Mouse (Mus musculus) kidney, postnatal 36 days (tissue): ENCODE data around the gene Ints4.

Experiments
- DNase-seq, 2 experiments: peaks; one replicate each; pipeline ENCODE4 v3.0.0; 2021 to 2022; ENCODE audit warnings: mixed read lengths in 2 of 2

The Ints4 gene

DNA sequence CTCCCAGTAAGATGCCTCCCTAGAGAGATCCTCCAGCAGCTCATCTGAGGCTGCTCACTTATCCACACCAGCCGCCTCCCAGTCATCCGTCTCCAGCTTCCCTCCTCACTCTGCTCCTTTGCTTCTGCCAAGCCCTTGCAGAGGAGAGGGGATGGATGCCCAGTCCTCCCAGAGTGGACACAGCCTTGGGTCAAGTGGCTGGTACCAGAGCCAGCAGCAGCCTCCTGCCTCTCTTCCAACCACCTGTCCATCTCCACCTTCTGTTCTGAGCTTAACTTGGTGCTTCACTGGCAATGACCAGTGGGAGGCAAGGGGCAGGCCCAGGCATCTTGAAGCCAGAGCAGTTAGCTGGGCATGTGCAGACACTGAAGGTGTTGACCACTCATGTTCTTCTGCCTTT is 65.7 kb downstream of the Ints4 start:
- no peak for DNase-seq

DNA sequence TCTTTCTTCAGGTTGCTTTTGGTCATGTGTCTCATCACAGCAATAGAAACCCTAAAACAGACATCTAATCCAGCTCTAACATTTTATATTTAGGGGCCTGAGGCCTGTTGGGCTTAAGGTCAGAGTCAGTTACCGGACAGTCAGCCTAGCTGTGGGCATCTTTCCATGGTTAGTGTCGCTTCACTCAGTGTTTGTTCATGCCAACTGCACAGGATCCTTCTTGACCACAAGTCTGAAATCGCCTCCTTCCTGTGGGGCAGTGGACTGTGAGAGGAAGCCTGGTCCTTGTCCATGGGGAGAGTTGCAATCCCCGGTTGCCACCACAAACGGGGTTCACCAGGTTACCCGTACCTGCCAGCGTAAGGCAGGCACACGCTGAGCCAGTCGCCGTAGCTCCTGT is 68.5 kb downstream of the Ints4 start:
- DNase-seq: no peak

DNA sequence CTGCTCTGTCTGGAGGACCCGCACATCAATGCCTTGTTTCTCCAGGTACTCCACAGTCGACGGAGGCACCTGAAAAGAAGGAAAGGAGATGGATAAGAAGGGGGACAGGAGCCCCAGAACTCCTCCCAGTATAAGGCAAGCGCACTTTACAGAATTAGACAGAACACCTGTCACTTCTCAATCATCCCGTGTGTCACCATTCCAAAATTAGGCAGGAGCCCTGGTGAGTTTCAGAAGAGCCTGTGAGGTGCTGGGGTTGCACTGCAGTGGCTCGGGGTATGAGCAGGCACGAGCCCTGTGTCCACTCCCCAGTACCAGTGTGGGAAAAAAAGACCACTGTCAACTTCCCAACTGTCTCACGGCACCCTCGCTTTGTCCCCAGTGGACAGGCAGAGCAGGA is 69.9 kb downstream of the Ints4 start:
- DNase-seq: no peak

DNA sequence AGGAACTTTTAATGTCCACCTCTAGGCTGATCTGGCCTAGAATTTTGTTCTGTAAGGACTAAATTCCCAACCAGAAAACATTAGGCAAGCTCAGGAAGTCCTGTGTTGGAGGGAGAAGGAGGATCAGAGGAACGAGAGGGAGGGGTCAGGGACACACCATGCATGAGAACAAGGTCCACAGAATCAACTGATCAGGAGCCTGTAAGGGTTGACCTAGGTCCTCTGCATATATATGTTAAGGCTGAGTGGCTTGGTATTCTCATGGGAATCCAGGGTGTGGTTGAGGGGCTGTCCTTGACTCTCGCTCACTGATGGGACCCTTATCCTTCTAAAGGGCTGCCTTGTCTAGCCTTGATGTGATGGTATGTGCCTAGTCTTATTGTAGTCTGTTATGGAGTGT is 82.8 kb downstream of the Ints4 start:
- DNase-seq: no peak

DNA sequence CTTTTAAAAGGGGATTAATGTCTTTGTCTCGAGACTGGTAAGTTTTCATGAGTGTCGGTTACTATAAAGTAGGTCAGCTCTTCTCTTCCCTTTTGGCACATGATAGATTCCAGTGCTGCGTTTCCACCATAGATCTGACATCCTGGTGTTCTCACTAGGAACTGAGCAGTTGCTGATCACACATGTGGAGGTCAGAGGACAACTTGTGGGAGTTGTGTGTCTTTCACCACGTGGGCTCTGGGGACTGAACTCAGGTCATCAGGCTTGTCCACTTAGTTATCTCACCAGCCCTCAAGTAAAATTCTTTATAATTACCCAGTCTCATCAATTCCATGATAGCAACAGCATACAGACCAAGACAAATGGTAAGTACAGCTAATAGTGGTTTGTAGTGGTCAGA is 88.6 kb downstream of the Ints4 start:
- no peak for DNase-seq

DNA sequence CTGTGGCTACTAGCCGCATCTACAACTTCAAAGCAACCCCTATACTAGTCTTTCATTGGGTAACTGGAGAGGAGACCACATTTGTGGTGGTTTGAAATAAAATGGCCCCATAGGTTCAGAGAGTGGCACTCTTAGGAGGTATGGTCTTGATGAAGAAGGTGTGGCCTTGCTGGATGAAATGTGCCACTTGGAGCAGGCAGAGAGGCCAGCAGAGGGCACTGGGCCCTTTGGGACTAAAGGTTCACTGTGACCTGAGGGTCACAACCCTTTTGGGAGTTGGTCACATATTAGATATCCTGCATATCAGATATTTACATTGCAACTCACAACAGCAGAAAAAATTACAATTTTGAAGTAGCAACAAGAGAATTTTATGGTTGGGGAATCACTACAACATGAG is 89.6 kb downstream of the Ints4 start:
- DNase-seq: peak; percentile 11 to 56

DNA sequence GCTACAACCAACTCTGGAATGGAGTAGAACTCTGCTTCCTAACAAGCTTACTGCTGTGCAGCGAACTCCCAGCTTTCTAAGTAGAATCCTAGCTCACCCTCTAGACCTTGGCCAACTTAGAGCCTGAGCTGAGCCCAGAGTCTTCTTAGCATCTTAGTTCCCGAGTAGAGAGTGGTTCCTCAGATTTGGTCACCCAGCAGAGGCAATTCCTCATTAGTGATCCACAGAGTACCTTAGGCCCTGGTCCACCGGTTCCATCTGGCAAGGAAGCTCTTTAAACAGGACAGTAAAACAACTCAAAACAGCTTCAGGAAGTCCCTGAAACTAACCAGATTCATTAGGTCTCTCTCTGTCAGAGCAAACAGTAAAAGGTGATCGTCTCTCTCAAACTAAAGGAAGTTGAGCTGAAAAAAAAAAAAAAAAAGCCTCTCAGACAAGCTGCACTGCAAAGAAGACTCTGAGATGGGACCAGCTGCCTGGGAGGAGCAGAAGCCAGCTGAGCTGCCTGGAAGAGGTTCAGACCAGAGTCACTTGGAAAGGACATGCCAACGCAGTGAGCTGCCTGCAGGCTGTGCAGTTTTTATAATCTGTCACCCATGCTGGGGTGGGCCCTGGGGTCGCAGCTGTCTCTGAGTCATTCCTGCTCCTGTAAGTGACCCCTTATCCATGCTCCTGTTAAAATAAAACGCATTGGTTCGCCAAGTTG is 97.8 kb downstream of the Ints4 start:
- DNase-seq: peak; percentile 31 to 56

DNA sequence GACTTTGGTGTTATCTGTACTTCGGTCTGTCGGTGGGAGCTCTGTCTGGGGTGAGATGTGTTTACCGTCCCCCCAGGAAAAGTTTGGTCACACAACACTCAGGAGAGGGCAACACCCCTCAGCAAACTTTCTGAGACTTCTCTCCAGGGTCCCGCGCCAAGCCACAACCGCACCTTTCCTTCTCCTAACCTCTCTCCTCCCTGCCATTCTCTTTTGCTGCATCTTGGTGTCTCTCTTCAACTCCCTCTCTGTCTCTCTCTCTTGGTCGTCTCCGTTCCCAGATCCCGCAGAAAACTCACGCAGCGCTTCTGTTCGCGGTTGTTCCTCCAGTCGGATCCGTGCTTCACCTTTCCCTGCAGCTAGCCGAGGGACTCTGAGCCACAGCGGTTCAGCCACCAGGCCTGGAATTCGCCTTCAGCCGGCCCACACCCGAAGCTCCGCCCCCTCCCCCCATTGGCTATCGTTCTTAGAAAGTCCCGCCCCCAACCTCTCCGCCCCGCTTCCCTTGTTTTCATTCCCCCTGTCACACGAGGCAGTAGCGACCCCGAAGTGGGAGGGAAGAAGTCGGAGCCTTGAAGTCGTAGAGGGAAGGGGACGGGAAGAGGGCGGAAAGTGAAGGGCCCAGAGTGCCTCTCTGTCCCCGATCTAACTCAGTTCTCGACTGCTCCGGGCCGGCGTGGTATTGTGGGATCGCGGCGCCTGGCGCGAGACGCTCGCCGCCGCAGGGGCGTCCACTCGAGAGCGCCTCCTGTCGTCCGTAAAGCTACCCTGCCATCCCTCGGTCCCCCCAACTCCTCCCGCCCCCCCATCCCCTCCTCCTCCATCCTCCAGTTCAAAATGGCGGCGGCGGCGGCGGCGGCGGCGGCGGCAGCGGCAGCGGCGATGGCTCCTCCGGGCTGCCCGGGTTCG is 98.6 kb downstream of the Ints4 start, which contains the start of the genes Aamdc and Rsf1:
Aamdc (minus strand) TSS at position 431 of the 909 bp plus-strand sequence.
Rsf1 (plus strand) TSS at position 823 of the 909 bp plus-strand sequence.
- DNase-seq: peak; percentile 97 to 98

DNA sequence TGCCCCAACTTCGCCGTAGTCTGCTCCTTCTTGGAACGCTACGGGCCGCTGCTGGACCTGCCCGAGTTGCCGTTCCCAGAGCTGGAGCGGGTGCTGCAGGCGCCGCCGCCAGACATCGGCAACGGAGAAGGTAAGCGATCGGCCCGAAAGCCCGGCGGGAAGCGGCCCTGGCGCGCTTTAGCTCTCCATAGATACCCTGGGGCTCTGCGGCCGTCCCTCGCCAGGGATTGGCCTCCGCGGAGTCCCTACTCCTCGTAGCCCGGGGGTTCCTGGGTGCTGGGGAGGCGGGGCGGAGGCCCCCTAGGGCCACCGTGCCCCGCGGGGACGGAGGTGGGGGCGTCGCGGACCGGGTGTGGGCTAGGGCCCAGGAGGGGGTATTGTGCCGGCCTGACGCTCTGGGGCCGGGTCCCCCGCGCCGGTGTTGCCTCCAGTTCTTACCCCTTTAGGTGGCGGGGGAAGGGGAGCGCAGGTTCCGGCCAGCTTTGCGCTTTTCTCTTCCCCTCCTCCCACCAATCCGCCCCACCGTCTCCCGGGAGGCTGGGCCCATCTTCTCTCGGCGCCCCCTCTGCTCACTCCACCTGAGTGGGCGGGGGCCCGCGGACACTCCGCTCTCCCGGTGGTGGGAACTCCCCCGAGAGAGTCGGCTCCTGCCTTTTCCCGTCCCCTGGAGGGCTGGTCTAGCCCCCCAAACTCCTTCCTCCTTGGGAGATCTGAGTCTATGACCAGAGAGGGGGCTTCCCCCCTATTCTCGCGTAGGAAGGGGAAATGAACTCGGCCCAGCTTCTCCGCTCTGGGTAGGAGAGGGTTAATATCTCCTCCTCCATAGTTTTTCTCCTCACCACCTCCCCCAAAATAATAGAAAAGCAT is 99.5 kb downstream of the Ints4 start:
- peak; percentile 30 to 53 for DNase-seq

DNA sequence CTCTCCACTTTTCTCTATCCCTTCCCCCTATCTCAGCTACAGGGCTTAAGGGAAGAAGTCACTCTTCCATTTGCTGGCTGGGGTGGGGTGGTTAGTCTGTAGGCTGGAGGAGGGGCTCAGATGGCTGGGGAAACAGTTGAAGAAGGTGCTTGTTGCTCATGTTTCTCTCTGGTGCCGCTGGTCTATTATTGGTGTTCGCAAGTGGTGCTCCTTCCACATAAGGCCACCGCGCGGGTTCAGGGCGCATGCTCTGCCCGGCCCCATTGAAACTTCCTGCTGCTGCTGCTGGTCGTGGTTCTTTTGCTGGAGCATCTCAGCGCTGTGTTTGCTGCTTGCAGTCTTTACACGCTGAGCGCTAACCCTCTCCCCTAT is 100.1 kb downstream of the Ints4 start:
- peak; percentile 88 to 90 for DNase-seq

DNA sequence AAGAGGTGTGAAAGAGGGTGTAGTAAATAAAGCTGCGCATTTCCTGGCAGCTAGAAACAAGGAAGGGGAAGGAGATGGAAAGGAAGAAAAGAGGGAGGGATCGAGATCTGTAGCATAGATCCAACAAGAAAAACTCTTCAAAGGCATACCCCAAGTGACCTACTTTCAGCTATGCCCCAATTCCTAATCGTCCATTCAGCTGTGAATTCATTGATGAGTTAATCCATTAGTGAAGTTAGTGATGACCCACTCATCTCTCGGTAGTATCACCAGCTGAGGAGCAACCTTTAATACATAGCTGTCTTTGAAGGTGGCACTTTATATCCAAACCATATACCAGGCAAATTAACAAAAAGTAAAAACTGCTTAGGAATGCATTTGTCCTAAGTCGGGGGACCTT is 107.8 kb downstream of the Ints4 start:
- no peak for DNase-seq

DNA sequence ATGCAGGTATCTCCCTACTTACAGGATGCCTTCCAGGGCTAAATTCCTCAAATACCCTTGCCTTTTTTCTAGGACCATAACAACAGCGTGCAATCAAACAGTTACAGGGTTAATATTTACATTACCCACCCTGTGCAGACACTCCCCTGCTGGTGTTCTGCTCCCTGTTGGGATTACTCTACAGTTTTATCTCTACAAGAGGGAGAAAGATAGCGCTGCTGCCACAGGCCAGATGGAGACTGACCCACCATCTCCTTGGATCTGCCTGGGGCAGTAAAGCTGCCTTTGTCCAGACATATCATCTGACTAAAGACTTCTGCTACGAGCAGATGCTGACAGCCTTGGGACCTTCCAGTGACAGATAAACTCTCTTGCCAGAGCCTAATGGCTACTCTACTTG is 109.7 kb downstream of the Ints4 start:
- DNase-seq: no peak
